Mouse (Mus musculus) spleen, adult 18-20 months (tissue): ENCODE data around the gene N4bp2.
"Not testable (repeated sequence)": the region's sequence is repeated elsewhere in the genome, so short reads cannot be mapped to it uniquely, and the experiment has no call there.

ENCODE experiments used
- DNase-seq, 2 experiments: peaks; one replicate each; pipeline ENCODE4 v3.0.0; 2022; ENCODE audit warnings: mixed read lengths in 2 of 2

Gene N4bp2

DNA sequence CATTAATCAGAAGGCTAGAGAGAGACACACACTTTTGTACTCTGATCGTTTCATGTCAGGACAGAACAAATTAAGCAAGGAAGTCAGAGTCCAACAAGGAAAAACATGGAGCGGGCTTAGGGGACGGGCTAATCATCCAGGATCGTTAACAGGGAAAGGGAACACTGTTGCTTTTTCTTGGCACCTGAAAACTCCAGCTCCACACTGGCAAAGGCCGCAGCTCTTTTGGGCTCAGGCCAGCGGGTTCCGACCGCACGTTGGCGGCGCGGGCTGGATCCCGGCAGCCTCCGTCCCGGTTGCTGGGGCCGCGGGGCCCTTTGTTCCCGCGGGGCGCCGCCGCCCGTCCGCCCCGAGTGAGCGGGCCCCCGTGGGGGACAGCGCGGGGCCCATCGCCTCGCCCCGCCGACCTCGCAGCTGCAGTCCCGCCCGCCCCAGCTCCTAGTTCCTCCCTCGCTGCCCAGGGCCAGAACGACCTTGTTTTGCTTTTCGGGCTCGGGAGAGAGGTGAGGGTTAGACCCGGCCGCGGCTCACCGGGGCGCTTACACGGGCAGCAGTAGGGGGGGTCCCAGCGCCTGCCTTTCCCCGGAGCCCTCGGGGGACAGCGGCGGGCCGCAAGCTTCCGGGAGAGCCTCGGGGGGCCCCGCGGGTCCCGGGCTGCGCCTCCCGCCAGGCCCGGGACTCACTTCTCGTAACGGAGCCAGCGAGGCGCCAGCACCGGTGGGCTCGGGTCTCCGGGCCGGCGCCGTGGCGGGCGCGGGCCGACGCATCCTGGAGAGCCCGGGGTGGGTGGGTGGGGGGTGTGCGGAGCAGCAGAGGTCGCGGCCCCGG is at the start of gene N4bp2:
Gene N4bp2, plus strand, starts transcription at position 434 of the 828 bp plus-strand sequence.
- peak in 1 of 2 experiments; percentile 78 for DNase-seq

DNA sequence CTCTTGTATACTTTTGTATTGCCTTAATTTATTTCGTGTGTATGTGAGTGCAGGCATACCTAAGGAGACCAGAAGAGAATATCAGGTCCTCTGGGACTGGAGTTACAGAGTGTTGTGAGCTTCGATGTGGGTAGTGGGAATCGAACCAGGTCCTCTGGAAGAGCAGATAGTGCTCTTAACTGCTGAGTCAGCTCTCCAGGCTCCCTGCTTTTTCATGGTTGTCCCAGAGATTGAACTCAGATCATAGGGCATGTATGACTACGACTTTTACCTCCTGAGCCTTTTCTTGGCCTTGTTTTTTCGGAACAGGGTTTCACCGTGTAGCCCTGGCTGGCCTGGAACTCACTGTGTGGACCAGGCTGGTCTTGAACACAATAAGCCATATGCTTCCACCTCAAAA is 48.2 kb upstream of the N4bp2 start:
- no peak for DNase-seq

DNA sequence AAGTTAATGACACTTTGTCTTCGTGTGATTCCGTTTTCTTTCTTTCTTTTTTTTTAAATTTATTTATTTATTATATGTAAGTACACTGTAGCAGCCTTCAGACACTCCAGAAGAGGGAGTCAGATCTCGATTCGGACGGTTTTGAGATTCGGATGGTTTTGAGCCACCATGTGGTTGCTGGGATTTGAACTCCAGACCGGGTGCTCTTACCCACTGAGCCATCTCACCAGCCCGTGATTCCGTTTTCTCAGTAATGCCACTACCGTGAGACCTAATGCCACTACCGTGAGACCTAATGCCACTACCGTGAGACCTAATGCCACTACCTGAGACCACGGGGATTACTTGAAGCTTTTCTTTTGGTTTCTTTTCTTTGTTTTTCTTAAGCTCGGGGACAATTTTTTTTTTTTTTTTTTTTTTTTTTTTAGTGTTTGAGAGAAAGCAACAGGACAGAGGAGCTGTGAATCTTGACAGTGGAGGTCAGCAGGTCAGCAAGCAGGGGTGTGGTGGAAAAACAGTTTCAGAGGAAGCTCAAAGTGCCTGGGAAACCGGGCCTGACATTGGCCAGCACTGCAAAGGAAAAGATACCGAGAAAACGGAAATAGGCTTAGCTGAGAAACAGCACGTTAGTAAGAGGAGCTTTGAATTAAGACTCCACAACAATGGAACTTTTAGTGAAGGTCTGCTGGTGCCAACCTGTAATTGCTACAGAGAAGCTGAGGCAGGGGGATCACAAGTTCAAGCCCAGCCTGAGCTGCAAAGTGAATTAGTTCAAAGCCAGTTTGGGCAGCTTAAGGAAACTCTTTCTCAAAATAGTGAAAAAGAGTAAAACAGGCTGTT is 46.0 kb upstream of the N4bp2 start:
- DNase-seq: no peak

DNA sequence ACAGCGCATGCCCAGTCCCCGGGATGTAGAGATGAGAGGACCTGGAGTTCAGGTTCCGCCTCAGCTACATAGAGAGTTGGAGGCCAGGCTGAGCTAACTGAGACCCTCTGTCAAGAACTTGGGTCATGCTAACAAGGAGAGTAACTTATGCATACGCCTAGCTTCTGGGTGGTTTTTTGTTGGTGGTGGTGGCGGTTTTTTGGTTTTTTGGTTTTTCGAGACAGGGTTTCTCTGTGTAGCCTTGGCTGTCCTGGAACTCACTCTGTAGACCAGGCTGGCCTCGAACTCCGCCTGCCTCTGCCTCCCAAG is 45.5 kb upstream of the N4bp2 start:
- not testable (repeated sequence) for DNase-seq

DNA sequence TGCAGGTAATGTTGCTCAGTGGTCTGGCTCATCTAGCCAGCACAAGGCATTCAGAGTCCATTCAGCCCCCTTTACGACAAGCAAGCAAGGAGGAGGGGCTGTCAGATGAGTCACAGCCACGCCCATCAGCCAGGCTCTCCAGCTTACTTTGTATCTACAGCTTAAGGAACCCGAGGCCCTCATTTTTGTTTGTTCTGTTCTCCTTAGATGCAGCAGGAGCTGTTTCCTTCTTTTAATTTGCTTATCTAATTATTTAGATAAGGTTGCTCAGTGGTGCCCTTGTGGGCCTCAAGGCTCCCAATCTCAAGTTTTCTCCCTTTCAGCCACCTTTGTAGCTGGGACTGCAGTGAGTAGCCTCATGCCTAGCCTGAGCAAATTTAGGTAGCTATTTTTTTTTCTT is 45.0 kb upstream of the N4bp2 start:
- no peak for DNase-seq

DNA sequence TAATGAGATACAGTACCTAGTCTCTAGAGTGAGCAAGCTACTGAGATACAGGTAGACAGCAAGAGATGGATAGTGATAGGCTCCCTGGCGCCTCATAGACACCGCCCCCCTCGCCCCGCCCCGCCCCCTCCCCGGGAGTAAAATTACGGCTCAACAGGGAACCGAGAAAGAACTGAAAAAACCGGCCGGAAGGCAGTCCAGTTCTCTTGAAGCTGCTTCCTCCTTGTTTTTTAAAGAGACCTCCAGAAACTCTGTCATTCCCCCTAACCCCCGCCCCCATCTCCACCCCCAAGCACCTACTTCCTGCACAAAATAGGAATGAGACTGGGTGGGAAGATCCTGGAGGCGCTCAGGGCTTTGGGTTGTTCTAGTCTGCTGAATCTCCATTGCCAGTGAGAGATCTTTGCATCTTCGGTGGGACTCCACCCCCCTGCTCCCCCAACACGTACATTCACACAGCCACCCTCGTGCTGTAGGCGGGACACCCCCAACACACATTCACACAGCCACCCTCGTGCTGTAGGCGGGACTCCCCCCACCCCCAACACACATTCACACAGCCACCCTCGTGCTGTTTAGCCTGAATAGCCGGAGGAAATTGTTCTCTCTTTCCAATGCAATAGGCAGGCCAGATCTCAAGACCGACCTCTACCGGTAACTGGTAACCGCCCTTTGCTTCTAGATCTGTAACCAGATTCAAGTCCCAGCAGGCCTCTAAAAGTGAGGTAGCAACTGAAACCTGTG is 38.8 kb upstream of the N4bp2 start:
- peak; percentile 73 to 76 for DNase-seq

DNA sequence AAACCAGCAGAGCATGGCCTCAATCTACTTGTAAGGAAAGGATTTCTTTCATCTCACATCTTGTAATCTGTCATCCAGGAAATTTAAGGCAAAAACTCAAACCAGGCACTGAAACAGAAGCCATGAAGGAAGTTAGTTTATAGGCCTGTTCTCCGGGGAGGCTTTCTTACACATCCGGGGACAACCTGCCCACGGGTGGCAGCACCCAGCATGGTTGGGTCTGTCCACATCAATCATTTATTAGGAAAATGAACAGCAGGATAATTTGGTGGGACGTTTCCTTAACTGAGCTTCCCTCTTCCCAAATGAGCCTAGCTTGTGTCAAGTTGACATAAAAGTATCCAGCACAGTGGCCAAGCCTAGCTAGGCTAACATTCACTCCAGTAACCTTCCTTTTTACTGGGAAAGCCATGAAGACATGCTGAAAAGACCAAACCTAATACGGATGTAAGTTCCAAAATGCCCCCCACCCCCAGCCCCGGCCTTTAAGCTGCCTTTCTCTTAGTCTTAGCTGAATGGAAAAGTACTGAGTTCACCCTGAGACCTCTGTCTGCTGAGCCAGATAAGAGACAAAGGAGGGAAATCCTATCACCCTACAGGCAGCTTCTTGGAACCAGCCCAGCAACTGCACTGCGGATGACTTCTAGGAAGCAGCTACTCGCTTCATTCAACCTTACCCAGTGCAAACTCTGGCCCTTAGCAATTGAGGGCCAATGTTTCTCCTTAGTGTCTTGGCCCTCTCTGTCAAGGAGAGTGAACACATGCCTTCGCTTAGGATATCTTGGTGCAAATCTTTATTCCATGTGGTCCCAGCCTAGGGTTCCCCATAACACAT is 31.9 kb upstream of the N4bp2 start:
- no peak for DNase-seq

DNA sequence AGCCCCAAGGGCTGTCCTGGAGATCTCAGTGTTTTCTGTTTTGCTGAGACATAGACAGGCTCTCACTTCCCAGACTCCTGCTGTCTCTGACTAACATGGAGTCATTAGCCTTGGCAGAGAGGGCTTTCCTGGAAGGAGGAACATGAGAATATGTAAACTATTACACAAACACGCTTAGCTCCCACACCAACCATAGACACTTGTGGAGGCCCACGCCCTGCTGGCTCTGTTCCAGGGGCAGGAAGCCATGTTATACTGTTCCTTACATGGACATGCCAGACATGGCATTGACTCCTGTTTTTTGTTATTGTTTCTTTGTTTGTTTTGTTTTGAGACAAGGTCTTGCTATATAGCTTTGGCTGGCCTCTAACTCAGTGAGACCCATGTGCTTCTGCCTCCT is 27.7 kb upstream of the N4bp2 start:
- no peak for DNase-seq

DNA sequence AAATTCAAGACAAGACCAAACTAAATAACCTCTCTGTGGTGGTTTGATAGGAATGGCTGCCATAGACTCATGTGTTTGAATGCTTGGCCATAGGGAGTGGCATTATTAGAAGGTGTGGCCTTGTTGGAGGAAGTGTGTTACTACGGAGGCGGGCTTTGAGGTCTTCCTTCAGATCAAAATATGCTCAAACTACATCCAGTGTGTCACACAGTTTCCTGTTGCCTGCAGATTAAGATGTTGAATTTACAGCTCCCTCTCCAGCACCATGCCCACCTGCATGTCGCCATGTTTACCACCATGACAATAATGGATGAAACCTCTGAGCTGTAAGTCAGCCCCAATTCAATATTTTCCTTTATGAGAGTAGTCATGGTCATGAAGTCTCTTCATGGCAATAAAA is 24.0 kb upstream of the N4bp2 start:
- no peak for DNase-seq

DNA sequence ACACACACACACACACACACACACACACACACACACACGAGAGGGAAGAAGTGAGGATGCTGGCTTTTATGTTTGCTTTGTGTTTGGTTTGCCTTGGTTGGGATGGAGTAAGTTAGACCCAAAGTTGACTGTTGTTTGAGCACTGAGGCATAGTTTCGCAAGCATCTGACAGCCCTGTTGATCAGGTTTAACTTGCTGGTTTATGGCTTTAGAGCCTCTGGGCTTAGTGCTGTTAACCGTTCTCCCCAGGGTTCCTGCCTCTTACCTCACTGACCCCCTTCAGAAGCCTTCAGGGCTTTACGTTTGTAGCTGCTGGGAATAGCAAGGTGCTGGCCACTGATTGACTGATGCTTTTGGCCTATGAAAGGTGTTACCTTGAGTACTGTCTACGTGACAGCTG is 16.4 kb upstream of the N4bp2 start:
- DNase-seq: no peak

DNA sequence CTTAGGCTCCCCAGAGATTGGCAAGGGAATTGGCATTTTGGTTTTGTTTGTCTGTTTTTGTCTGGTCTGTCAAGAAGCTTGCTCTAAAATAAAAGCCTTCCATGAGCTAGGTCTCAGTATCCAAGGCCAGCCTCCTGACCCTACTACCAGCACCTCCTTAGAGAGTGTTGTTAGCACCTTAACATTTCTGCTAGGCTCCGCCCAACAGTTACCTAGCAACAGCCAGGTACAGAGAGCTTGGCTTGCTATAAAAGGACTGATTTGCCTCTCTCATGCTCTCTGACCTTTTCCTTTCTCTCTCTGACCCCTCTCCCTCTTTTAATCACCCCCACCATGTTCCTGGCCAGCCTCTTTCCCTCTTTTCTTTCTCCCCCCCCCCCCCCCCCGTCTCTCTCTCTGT is 14.9 kb upstream of the N4bp2 start:
- DNase-seq: no peak

DNA sequence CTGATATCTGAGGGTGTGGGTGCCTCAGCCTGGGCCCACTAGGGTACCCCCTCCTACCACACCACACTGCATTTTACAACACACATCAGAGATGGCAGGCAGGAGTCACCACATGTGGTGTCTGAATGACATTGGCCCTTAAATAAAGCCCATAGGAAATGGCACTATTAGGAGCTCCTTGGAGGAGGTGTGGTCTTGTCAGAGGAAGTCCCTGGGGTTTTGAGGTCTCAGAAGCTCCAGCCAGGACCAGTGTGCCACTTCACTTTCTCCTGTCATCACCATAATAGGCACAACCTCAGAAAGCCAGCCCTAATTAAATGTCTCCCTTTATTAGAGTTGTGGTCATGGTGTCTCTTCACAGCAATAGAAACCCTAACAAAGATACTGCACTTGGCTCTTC is 14.4 kb upstream of the N4bp2 start:
- no peak for DNase-seq

DNA sequence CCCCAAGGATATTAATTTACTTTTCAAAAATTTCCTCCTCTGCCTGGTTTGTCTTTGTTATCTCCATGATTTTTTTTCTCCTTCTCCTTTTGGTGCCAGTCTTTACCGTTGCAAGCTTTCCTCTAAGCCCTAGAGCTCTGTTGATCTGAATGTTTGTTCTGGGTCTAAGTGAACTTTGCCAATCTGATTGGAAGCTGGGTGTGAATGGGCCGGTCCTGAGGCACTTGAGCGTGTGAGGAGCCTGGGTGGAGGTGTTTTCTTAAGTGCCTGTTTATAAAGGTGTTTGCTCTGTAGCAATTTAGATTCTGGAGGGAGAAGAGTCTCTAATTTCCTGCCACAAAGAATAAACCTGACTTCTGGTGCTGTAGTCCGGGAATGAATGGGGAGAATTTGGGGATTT is 11.3 kb upstream of the N4bp2 start:
- DNase-seq: no peak

DNA sequence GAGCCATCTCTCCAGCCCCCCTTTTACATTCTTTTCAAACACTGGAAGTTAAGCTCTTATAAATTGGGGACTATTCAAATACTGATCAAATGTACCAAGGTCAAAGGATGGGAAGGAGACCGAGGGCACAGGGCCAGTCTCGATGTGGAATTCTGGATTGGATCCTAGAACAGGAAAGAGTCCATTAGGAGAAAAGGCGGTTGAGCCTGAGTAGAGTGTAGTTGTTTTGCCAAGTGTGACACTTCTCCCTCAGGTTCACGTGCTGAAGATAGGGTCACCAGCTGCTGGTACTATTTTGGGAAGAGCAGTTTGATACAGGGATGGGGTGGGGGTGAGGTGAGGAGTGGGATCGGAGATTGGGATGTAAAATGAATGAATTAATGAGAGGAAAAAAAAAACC is 7.5 kb upstream of the N4bp2 start:
- no peak for DNase-seq

DNA sequence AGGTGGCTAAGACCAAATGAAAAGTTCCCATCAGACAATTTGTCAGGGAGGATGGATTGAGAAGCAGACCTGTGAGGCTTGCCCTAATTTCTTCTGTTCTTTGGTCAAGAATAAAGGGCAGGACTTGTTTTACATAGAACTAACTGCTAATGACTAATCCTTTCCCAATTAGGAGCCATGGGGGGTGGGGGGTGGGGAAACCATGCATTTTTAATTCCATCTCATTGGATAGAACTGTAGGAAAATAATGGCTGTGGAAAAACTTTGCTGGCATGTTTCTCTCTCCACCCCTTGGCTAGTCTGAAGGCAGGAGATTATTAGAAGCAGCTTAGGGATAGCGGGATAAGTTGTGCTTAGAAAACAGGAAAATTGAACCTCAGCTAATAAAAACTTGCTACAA is 6.2 kb upstream of the N4bp2 start:
- DNase-seq: no peak

DNA sequence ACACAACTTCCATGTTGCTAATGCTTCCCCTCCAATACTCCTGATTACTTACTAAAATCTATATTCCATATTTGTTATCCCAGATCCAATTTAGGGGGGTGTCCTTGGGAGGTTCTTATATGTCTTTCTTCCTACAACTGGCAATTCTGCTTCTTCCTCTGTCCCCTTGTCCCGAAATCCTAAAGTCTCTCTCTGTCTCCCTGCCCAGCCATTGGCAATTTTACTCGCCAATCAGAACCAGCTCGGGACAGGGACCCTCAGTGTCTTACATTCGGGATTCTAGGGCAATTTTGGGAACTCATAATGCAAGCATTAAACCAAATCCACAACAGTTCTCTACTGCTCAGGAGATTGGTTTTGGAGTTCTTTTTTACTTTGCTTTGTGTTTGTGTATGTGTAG is 3.3 kb upstream of the N4bp2 start:
- DNase-seq: no peak

DNA sequence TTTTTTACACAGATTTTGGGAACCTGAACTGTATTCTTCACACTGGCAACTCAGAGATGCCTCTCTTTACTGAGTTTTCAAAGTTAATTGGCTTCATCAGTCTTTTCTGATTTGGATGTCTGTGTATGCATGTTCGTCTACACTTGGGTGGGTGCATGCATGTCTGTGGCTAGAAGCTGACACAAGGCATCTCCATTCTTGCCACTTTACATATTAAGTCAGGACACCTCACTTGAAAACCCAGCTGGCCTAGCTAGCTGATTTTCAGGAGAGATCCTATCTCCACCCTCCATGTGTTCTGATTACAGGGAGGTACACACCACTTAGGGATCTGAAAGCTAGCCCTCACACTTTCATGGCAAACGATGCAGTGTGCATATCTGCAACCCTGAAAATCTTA is 2.7 kb upstream of the N4bp2 start:
- DNase-seq: no peak

DNA sequence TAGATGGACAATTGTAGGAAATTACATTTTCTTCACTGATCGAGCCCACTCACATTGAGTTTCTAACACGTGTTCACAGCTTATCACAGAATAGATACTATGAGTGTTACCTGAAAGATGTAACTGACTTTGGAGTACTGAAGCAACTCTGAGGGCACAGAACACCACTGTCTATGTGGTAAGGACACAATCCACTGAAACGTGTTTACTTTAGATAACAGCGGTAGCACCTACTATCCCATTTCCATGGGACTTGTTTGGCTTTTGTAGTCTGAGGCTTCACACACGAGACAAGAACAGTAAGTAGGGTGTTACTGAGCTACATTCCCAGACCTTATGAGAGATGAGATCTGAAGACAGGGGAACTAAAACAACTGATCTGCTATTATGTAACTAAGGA is 2.3 kb upstream of the N4bp2 start:
- no peak for DNase-seq

DNA sequence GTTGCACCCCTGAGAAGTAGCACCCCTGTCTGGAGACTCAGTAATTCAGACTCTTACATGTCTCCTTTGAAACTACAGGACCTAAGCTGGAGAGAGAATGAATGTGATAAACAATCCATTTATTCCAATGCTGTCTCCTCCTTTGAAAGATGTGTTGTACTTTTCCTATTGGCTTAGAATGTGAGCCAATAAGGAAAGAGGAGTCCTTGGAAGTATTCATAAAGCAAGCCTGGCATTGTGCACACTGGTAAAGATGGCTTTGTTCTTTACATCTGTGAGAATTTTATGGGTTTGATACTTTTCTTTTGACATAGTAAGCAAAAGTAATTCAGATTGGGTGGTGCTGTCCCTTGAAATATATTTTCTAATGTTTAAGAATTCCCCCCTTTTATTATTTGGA is 1.4 kb upstream of the N4bp2 start:
- no peak for DNase-seq

DNA sequence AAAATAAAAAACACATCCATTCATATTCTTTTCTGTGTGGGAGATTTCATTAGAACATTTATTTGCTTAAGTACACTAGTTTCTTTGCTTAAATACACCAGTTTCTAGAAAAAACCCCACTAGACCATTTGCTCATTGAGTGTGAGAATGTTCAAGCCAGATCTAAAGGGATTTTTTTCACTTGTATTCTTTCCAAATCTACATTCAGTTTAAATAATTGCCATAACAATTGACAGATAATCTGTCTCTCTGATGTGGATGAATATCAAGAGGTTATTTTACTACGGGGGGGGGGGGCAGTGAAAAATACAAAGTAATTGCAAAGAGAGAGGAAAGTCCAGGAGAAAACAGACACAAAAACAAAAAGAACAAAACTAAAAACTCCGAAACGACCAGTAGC is 635 bp upstream of the N4bp2 start:
- no peak for DNase-seq

DNA sequence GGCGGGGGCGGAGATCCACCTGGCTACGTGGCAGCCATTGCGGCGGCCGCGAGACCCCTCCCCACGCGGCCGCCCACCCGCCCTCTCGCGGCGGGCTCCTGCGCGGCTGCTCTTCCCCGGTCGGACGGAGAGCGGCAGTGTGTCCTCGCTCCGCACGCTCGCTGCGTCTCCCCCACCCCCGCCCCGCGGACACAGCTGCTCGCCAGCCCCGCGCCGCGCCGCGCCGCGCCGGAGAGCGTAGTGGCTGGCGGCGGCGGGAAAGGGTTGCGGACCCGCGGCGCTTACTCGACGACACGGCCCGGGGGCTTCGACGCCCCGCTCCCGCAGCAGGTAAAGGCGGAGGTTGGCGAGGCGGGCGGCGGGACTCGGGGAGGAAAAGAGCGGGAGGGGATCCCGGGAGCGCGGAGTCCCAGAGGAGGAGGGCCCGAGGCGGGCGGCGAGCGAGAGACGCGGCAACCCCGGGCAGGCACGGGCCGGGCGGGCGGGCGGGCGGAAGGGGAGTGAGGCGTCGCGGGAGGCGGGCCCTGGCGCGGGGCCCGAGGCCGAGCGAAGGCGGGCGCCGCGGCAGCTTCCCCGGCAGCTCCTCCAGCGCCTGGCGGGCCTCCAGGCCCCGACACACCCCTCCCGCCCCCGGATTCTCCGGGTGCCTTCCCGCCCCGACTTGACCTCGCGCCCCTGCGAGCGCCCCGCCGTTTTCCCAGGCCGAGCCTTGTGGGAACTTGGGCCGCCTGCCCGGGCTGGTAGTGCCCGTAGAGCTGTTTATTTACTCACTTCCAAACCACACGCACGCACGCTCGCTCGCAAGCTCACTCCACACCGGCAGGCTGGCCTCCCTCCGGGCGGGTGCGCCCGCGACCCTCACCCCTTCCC is 830 bp downstream of the N4bp2 start:
- DNase-seq: peak; percentile 67 to 72
